Mouse (Mus musculus): Measurements from ENCODE around the gene Treh.

- TF ChIP-seq POLR2A (IDR thresholded peaks at IDR 0.05; ENCODE audit: insufficient read depth, low read depth, low read length) (no peak), CTCF (IDR thresholded peaks at IDR 0.05; ENCODE audit: insufficient read depth, low read depth, low read length) (no peak)
These were observed 655 bp upstream of the Treh start for GRCm38 (mm10) chr9:44672291-44672865.
